Mouse (Mus musculus): ENCODE data around the gene Pacsin2. TPM values are rescaled to one million over a fixed set of nuclear protein-coding genes. Genes with fewer than 3 reads are reported as not detected.
"Not testable (repeated sequence)": the region's sequence is repeated elsewhere in the genome, so short reads cannot be mapped to it uniquely, and the experiment has no call there.

The Pacsin2 gene
- polyA plus RNA-seq, 1 experiment from 2014 or later: 17.7 TPM

DNA sequence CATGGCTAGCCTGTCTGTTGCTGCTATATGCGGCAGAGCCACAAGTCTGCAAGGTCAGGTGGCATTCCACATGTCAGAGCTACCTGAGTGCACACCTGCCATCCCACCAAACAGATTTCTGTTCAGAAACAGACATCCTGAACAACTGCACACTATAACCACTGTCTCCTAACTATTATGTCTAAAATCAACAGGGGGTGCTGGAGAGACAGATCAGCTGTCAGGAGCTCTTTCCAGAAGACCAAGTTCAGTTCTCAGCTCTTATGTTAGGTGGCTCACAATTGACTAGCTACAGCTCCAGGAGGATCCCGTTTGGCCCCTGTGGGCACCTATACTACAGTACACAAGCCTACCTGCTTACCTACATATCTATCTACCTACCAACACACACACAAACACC lies 71.7 kb downstream of the Pacsin2 start:
- no peaks in the 10 kb centered on the region for H3K4me1 ChIP-seq (ENCODE audit: control insufficient read depth, insufficient read depth, low read length)
- no peak for ATAC-seq (ENCODE audit: low FRiP score, low TSS enrichment)

DNA sequence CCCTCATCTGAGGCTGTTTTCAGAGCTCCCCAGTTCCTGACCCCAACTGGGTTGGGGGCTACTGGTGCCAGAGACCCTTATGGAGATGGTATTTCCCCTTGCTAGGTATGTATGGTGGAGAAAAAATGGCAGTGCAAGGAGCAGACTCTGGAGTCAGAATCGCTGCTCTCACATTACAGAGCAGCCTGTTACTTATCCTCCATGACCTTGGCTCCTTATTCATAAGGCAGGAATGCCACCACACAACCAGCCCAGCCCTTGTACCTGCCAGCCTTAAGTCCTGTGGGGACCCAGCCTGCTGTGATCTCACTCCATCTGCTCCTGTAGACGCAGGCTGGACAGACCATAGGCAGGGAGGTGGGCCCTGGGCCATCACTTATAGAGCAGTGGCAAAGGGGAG lies 76.5 kb downstream of the Pacsin2 start:
- H3K4me3 ChIP-seq (replicated peaks; ENCODE audit: low read depth, low read length): no peak overlapping the region
- no peaks in the 10 kb centered on the region for H3K27me3 ChIP-seq (ENCODE audit: control insufficient read depth, insufficient read depth, low read length)
- ATAC-seq (ENCODE audit: low FRiP score, low TSS enrichment) (no peak), DNase-seq (no peak)
- no peaks in the 10 kb centered on the region for H3K9me3 ChIP-seq (ENCODE audit: control insufficient read depth, low read length)
- H3K9ac ChIP-seq (replicated peaks; ENCODE audit: low read length): no peak overlapping the region
- no peaks in the 10 kb centered on the region for H3K4me1 ChIP-seq (ENCODE audit: control insufficient read depth, insufficient read depth, low read length)
- no peak overlapping the region for H3K4me2 ChIP-seq (ENCODE audit: low read length)
- H3K27ac ChIP-seq (replicated peaks; ENCODE audit: low read depth, low read length): no peak overlapping the region
- H3K36me3 ChIP-seq (ENCODE audit: control insufficient read depth, insufficient read depth, low read length): 0 out of 2 replicates have a peak, but pooled peaks cover 3% of the 10 kb centered on the region
- WGBS: 93% methylated on average over 2 of the region's 2 CpGs

More for the DNA sequence above, 71.7 kb downstream of the Pacsin2 start:
- Histone ChIP-seq H3K36me3 (ENCODE audit: control insufficient read depth, insufficient read depth, low read length) (no peaks in the 10 kb centered on the region), H3K4me2 (ENCODE audit: low read length) (no peak overlapping the region), H3K27ac (replicated peaks; ENCODE audit: low read depth, low read length) (no peak overlapping the region), H3K27me3 (ENCODE audit: control insufficient read depth, insufficient read depth, low read length) (no peaks in the 10 kb centered on the region), H3K9ac (replicated peaks; ENCODE audit: low read length) (no peak overlapping the region), H3K4me3 (replicated peaks; ENCODE audit: low read depth, low read length) (no peak overlapping the region), H3K9me3 (ENCODE audit: control insufficient read depth, low read length) (no peaks in the 10 kb centered on the region)
- 86% methylated on average over 2 of the region's 2 CpGs for WGBS
- DNase-seq: no peak

DNA sequence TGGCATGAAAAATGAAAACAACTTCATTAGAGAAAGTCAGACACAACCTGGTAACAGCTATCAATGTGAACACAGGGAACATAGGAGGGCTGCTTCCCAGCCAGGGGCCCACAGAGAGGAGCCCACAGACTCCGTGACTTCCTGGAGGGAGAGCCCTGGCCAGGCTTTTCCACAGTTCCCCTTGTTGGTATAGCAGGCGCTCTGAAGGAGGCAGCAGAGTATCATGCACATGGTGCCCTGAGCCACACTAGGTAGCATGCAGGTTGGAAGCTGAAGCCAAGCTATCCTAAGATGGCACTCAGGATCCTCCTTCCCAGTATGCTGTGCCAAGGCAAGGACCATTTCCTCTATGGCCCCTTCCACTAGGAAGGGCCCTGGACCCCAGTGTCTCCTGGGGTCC lies 80.8 kb downstream of the Pacsin2 start:
- Histone ChIP-seq H3K4me3 (replicated peaks; ENCODE audit: low read depth, low read length) (no peak overlapping the region), H3K27ac (replicated peaks; ENCODE audit: low read depth, low read length) (no peak overlapping the region), H3K27me3 (ENCODE audit: control insufficient read depth, insufficient read depth, low read length) (no peaks in the 10 kb centered on the region), H3K9me3 (ENCODE audit: control insufficient read depth, low read length) (no peaks in the 10 kb centered on the region), H3K36me3 (ENCODE audit: control insufficient read depth, insufficient read depth, low read length) (0 out of 2 replicates have a peak, but pooled peaks cover 3% of the 10 kb centered on the region), H3K4me2 (ENCODE audit: low read length) (no peak overlapping the region), H3K9ac (replicated peaks; ENCODE audit: low read length) (no peak overlapping the region), H3K4me1 (ENCODE audit: control insufficient read depth, insufficient read depth, low read length) (no peaks in the 10 kb centered on the region)
- DNase-seq: peak; percentile 1
- WGBS: 93% methylated on average over 2 of the region's 2 CpGs
- ATAC-seq (ENCODE audit: low FRiP score, low TSS enrichment): no peak

DNA sequence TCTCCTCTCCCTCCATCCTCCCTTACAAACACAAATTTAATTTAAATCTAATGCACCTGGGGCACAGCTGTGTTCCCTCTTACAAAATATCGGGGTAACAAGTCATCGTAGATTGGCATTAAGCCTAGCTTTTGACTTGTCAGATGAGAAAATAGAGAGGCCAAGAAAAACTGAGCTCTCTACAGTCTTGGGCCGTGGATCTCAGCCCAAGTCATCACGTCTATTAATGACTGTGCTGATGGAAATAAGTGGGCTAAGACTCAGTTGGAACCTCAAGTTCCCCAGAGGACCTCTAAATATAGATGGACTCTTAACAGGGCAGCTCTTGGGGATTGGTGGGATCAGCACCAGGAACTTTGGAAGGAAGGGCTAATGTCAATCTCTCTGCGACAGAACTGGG lies 81.3 kb downstream of the Pacsin2 start:
- Histone ChIP-seq H3K4me1 (ENCODE audit: control insufficient read depth, insufficient read depth, low read length) (no peaks in the 10 kb centered on the region), H3K4me3 (replicated peaks; ENCODE audit: low read depth, low read length) (no peak overlapping the region), H3K36me3 (ENCODE audit: control insufficient read depth, insufficient read depth, low read length) (0 out of 2 replicates have a peak, but pooled peaks cover 3% of the 10 kb centered on the region), H3K27ac (replicated peaks; ENCODE audit: low read depth, low read length) (no peak overlapping the region), H3K9ac (replicated peaks; ENCODE audit: low read length) (no peak overlapping the region), H3K4me2 (ENCODE audit: low read length) (no peak overlapping the region), H3K27me3 (ENCODE audit: control insufficient read depth, insufficient read depth, low read length) (no peaks in the 10 kb centered on the region), H3K9me3 (ENCODE audit: control insufficient read depth, low read length) (no peaks in the 10 kb centered on the region)
- 92% methylated on average over 5 of the region's 5 CpGs for WGBS
- no peak for ATAC-seq (ENCODE audit: low FRiP score, low TSS enrichment)
- no peak for DNase-seq

DNA sequence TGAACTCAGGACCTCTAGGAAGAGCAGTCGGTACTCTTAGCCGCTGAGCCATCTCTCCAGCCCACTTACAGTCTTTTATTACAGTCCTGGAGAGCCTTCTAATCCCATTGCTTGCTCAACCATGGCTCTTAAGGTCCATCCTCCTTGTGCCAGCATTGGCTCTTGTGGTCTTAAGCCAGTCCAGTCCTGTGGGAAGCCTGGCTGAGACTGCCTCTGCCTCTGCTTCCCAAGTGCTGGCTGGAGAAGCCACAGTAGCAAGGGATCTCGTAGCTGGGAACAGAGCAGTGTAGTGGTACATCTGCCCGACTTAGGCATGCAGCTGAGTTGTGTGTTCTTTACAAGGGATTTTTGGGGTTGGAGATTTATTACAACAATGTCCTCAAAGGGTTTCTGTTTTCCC lies 81.9 kb downstream of the Pacsin2 start:
- ATAC-seq (ENCODE audit: low FRiP score, low TSS enrichment): no peak
- 0 out of 2 replicates have a peak, but pooled peaks cover 3% of the 10 kb centered on the region for H3K36me3 ChIP-seq (ENCODE audit: control insufficient read depth, insufficient read depth, low read length)
- no peaks in the 10 kb centered on the region for H3K9me3 ChIP-seq (ENCODE audit: control insufficient read depth, low read length)
- WGBS: 96% methylated on average over 4 of the region's 4 CpGs
- no peak overlapping the region for H3K27ac ChIP-seq (replicated peaks; ENCODE audit: low read depth, low read length)
- H3K4me3 ChIP-seq (replicated peaks; ENCODE audit: low read depth, low read length): no peak overlapping the region
- no peak for DNase-seq
- no peak overlapping the region for H3K4me2 ChIP-seq (ENCODE audit: low read length)
- H3K4me1 ChIP-seq (ENCODE audit: control insufficient read depth, insufficient read depth, low read length): no peaks in the 10 kb centered on the region
- no peaks in the 10 kb centered on the region for H3K27me3 ChIP-seq (ENCODE audit: control insufficient read depth, insufficient read depth, low read length)
- H3K9ac ChIP-seq (replicated peaks; ENCODE audit: low read length): no peak overlapping the region

DNA sequence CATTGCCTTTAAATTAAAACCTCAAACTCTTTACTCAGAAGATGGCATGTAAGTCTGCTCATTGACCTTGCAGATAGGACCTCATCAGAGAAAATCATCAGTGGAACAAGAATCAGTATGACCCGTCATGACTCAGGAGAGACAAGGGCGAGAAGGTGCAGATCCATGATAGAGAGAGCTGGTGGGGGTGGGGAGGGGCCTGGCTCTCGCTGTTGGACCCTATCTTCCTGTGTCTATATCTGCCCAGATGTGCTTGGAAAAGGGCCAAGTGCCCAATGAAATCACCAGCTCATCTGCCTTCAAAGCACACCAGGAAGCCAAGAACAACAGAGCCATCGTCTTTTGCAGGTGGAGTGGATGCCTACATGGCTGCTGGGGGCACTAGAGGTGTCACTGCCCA lies 87.3 kb downstream of the Pacsin2 start:
- Histone ChIP-seq H3K36me3 (ENCODE audit: control insufficient read depth, insufficient read depth, low read length) (no peaks in the 10 kb centered on the region), H3K27me3 (ENCODE audit: control insufficient read depth, insufficient read depth, low read length) (no peaks in the 10 kb centered on the region), H3K27ac (replicated peaks; ENCODE audit: low read depth, low read length) (no peak overlapping the region), H3K9ac (replicated peaks; ENCODE audit: low read length) (no peak overlapping the region), H3K4me2 (ENCODE audit: low read length) (no peak overlapping the region), H3K4me1 (ENCODE audit: control insufficient read depth, insufficient read depth, low read length) (no peaks in the 10 kb centered on the region), H3K9me3 (ENCODE audit: control insufficient read depth, low read length) (no peaks in the 10 kb centered on the region), H3K4me3 (replicated peaks; ENCODE audit: low read depth, low read length) (no peak overlapping the region)
- no peak for DNase-seq
- WGBS: 93% methylated on average over 4 of the region's 4 CpGs
- ATAC-seq (ENCODE audit: low FRiP score, low TSS enrichment): no peak

DNA sequence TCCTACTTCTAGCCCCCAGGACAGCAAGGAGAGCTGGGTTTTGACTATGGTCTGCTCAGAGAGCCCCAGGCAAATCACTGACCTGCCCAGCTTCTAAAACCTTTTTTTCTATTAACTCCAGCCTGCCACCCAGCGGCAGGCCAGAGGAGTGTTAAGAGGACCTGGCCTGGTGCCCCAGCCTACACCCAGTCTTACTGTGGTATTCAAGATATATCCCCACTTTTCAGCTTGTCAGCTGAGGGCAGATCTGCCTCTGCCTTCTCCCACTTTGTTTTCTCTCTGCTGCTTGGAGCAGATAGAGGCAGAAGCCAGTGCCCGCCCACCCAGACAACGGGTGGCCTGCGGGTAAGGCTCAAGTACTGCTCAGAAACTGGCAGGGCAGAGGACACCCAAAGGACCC lies 89.3 kb downstream of the Pacsin2 start:
- no peak overlapping the region for H3K27ac ChIP-seq (replicated peaks; ENCODE audit: low read depth, low read length)
- H3K4me2 ChIP-seq (ENCODE audit: low read length): no peak overlapping the region
- WGBS: 65% methylated on average over 4 of the region's 4 CpGs
- no peaks in the 10 kb centered on the region for H3K4me1 ChIP-seq (ENCODE audit: control insufficient read depth, insufficient read depth, low read length)
- H3K27me3 ChIP-seq (ENCODE audit: control insufficient read depth, insufficient read depth, low read length): no peaks in the 10 kb centered on the region
- H3K9ac ChIP-seq (replicated peaks; ENCODE audit: low read length): no peak overlapping the region
- no peaks in the 10 kb centered on the region for H3K9me3 ChIP-seq (ENCODE audit: control insufficient read depth, low read length)
- H3K36me3 ChIP-seq (ENCODE audit: control insufficient read depth, insufficient read depth, low read length): no peaks in the 10 kb centered on the region
- H3K4me3 ChIP-seq (replicated peaks; ENCODE audit: low read depth, low read length): no peak overlapping the region
- no peak for ATAC-seq (ENCODE audit: low FRiP score, low TSS enrichment)
- peak; percentile 68 for DNase-seq

DNA sequence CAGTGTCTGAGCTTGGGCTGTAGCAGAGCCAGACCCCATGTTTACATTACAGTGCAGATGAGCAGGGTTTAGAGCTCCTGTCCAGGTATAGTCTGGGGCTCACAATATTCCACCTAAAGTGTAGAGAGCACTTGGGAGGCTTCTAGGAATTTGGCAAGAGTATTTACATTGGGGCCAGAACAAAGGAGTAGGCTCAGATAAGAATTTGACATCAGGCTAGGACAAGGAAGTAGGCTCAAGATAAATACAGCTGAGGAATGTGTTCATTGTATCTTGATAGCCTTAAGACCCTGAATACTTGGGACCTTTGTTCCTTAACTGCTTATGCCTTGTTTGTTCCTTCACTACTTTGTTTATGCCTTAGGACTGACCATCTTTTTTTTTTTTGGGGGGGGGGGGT lies 90.3 kb downstream of the Pacsin2 start:
- Histone ChIP-seq H3K9ac (replicated peaks; ENCODE audit: low read length) (no peak overlapping the region), H3K4me2 (ENCODE audit: low read length) (no peak overlapping the region), H3K4me1 (ENCODE audit: control insufficient read depth, insufficient read depth, low read length) (no peaks in the 10 kb centered on the region), H3K27me3 (ENCODE audit: control insufficient read depth, insufficient read depth, low read length) (no peaks in the 10 kb centered on the region), H3K27ac (replicated peaks; ENCODE audit: low read depth, low read length) (no peak overlapping the region), H3K36me3 (ENCODE audit: control insufficient read depth, insufficient read depth, low read length) (no peaks in the 10 kb centered on the region), H3K4me3 (replicated peaks; ENCODE audit: low read depth, low read length) (no peak overlapping the region), H3K9me3 (ENCODE audit: control insufficient read depth, low read length) (no peaks in the 10 kb centered on the region)
- no peak for ATAC-seq (ENCODE audit: low FRiP score, low TSS enrichment)
- no peak for DNase-seq

DNA sequence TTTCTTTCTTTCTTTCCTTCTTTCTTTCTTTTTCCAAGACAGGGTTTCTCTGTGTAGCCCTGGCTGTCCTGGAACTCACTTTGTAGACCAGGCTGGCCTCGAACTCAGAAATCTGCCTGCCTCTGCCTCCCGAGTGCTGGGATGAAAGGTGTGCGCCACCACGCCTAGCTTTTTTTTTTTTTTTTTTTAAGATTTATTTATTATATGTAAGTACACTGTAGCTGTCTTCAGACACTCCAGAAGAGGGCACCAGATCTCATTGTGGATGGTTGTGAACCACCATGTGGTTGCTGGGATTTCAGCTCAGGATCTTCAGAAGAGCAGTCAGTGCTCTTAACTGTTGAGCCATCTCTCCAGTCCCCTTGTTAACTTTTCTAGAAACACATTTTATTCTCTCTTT lies 95.7 kb downstream of the Pacsin2 start:
- not testable (repeated sequence) for H3K36me3 ChIP-seq (ENCODE audit: control insufficient read depth, insufficient read depth, low read length); H3K9me3 ChIP-seq (ENCODE audit: control insufficient read depth, low read length); H3K4me2 ChIP-seq (ENCODE audit: low read length); H3K27ac ChIP-seq (replicated peaks; ENCODE audit: low read depth, low read length); ATAC-seq (ENCODE audit: low FRiP score, low TSS enrichment); H3K4me1 ChIP-seq (ENCODE audit: control insufficient read depth, insufficient read depth, low read length); H3K4me3 ChIP-seq (replicated peaks; ENCODE audit: low read depth, low read length); H3K27me3 ChIP-seq (ENCODE audit: control insufficient read depth, insufficient read depth, low read length); DNase-seq; H3K9ac ChIP-seq (replicated peaks; ENCODE audit: low read length)
- 83% methylated on average over 4 of the region's 4 CpGs for WGBS
